ENCODE assay signal across 10 mouse cellular contexts in the genomic region with DNA sequence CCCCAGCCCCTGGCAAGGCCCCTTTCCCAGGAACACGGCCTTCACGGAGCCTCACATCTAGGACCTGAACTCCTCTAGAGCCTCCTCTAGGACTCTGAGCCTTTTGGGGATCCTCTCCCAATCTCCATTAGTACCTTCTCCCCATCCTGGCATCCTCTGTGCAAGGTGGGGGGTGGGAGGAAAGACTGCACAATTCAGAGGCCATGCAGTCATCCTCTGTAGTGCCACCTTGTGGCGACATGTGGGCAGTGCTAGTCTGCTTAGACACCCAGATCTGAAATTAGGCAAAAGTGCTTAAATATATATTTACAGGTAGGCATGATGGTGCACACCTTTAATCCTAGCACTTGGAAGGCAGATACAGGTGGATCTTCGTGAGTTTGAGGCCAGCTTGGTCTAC. TPM values are rescaled to one million over a fixed set of nuclear protein-coding genes. Genes with fewer than 3 reads are reported as not detected.
DNase-seq lines count a peak whose midpoint lies in the region; ATAC-seq and TF ChIP-seq lines count a peak whose summit lies in the region.
"Had no signal": no experiment of that assay in that cellular context is flagged by ENCODE, and none has a peak within 500 bp of the region (broad histone marks: within the 10 kb centered on the region; RNA-seq: fewer than 3 reads in every experiment).

No protein-coding gene starts in this region.

- H3K4me1 ChIP-seq in hindbrain, embryonic 10.5 days (replicated peaks) = peaks cover 39% of the 10 kb centered on the region
- peaks cover 20% of the 10 kb centered on the region for H3K4me1 ChIP-seq in hindbrain, embryonic 12.5 days
- H3K4me1 ChIP-seq in CH12.LX (ENCODE audit: control insufficient read depth in 1 of 2, insufficient read depth in 2 of 2) = no peaks in the 10 kb centered on the region
- H3K4me1 ChIP-seq in embryonic facial prominence, embryonic 14.5 days (ENCODE audit: control insufficient read depth, insufficient read depth, low read length) = no peaks in the 10 kb centered on the region
- H3K4me1 ChIP-seq in midbrain, embryonic 11.5 days (ENCODE audit: control insufficient read depth, insufficient read depth, low read length) = peaks cover 4% of the 10 kb centered on the region
- H3K4me1 ChIP-seq: lung, embryonic 15.5 days had no signal

- no peak overlapping the region for H3K4me2 ChIP-seq in hindbrain, embryonic 12.5 days (replicated peaks)
- no peak overlapping the region for H3K4me2 ChIP-seq in CH12.LX (ENCODE audit: insufficient read depth, low read depth, poor library complexity, severe bottlenecking)
- H3K4me2 ChIP-seq in embryonic facial prominence, embryonic 14.5 days (ENCODE audit: low read depth, low read length) = no peak overlapping the region
- no peak overlapping the region for H3K4me2 ChIP-seq in midbrain, embryonic 11.5 days
- H3K4me2 ChIP-seq: lung, embryonic 15.5 days had no signal

- no peak overlapping the region for H3K9ac ChIP-seq in hindbrain, embryonic 12.5 days
- H3K9ac ChIP-seq in CH12.LX (ENCODE audit: insufficient read depth, low read depth) = no peak overlapping the region
- H3K9ac ChIP-seq in embryonic facial prominence, embryonic 14.5 days (ENCODE audit: low read depth, low read length) = no peak overlapping the region
- no peak overlapping the region for H3K9ac ChIP-seq in midbrain, embryonic 11.5 days (ENCODE audit: low read length)
- H3K9ac ChIP-seq: lung, embryonic 15.5 days had no signal

- in situ Hi-C loops in CH12.LX (cut with MboI; ENCODE audit: low pct_ligation_motif_present, low pct_unique_long_range_greater_than_20kb, low sequenced_read_pairs) = loop anchor here (10.0 kb wide), 1 partner anchor 253 kb away; a partner anchor contains a TSS

- no peak; the same call in none of the 2 replicates for TF ChIP-seq RAD21 in CH12.LX (IDR thresholded peaks at IDR 0.05; ENCODE audit: low read depth, low read length)

- no peak for TF ChIP-seq POLR2A in CH12.LX (IDR thresholded peaks at IDR 0.05; ENCODE audit: low read depth, low read length)

- dilution Hi-C loops in CH12.LX (cut with MboI; ENCODE audit: extremely low pct_ligation_motif_present, extremely low pct_unique_long_range_greater_than_20kb, low sequenced_read_pairs) = no loop called here

- no peaks in the 10 kb centered on the region for H3K36me3 ChIP-seq in hindbrain, embryonic 10.5 days
- H3K36me3 ChIP-seq in hindbrain, embryonic 12.5 days = no peaks in the 10 kb centered on the region
- H3K36me3 ChIP-seq in CH12.LX (replicated peaks in 1 of 2; ENCODE audit: control insufficient read depth in 1 of 2, insufficient read depth in 1 of 2, low read length in 1 of 2) = no peaks in the 10 kb centered on the region
- H3K36me3 ChIP-seq in embryonic facial prominence, embryonic 14.5 days (ENCODE audit: control insufficient read depth, insufficient read depth, low read length) = no peaks in the 10 kb centered on the region
- H3K36me3 ChIP-seq in midbrain, embryonic 11.5 days (ENCODE audit: control insufficient read depth, insufficient read depth, low read length) = no peaks in the 10 kb centered on the region
- H3K36me3 ChIP-seq: lung, embryonic 15.5 days had no signal

- no peaks in the 10 kb centered on the region for H3K9me3 ChIP-seq in hindbrain, embryonic 10.5 days
- H3K9me3 ChIP-seq in hindbrain, embryonic 12.5 days (replicated peaks) = no peaks in the 10 kb centered on the region
- H3K9me3 ChIP-seq in CH12.LX (replicated peaks; ENCODE audit: low read length) = no peaks in the 10 kb centered on the region
- no peaks in the 10 kb centered on the region for H3K9me3 ChIP-seq in embryonic facial prominence, embryonic 14.5 days (ENCODE audit: control insufficient read depth, low read length)
- no peaks in the 10 kb centered on the region for H3K9me3 ChIP-seq in midbrain, embryonic 11.5 days (ENCODE audit: control insufficient read depth, low read length)
- H3K9me3 ChIP-seq: lung, embryonic 15.5 days had no signal

- no peak overlapping the region for H3K4me3 ChIP-seq in hindbrain, embryonic 10.5 days
- no peak overlapping the region for H3K4me3 ChIP-seq in hindbrain, embryonic 12.5 days
- no peak overlapping the region for H3K4me3 ChIP-seq in CH12.LX (replicated peaks in 1 of 3; ENCODE audit: low read depth in 2 of 3, low read length in 2 of 3, poor library complexity in 1 of 3)
- no peak overlapping the region for H3K4me3 ChIP-seq in embryonic facial prominence, embryonic 14.5 days (ENCODE audit: low read depth, low read length)
- H3K4me3 ChIP-seq in midbrain, embryonic 11.5 days (ENCODE audit: low read depth, low read length) = no peak overlapping the region
- H3K4me3 ChIP-seq: erythroblast, embryonic 14.5 days; lung, embryonic 15.5 days had no signal

- no peak for ATAC-seq in hindbrain, embryonic 12.5 days (ENCODE audit: low FRiP score)
- no peak for ATAC-seq in embryonic facial prominence, embryonic 14.5 days (ENCODE audit: low read depth)
- 0 out of 2 replicates have a peak, but pooled peaks have one; percentile 17 for ATAC-seq in midbrain, embryonic 11.5 days (ENCODE audit: low FRiP score)

- 44% methylated on average over 4 of the region's 4 CpGs for WGBS in hindbrain, embryonic 10.5 days
- WGBS in hindbrain, embryonic 12.5 days = 44% methylated on average over 4 of the region's 4 CpGs
- WGBS in embryonic facial prominence, embryonic 14.5 days = 47% methylated on average over 4 of the region's 4 CpGs
- WGBS in midbrain, embryonic 11.5 days = 47% methylated on average over 4 of the region's 4 CpGs

- DNase-seq in hindbrain, embryonic 10.5 days (ENCODE audit: low spot score) = peak; percentile 53
- peak; percentile 50 for DNase-seq in CH12.LX (ENCODE audit: extremely low read depth)
- peak; percentile 24 to 53 for DNase-seq in adrenal gland, postnatal 36 days
- peak; percentile 18 for DNase-seq in embryonic facial prominence, embryonic 14.5 days (ENCODE audit: low spot score)
- peak; percentile 59 to 64 for DNase-seq in layer of hippocampus, postnatal 14 days (ENCODE audit: low spot score in 2 of 2)
- peak; percentile 92 for DNase-seq in midbrain, embryonic 11.5 days (ENCODE audit: low spot score, missing footprints)
- DNase-seq in Muller cell, postnatal 12 days (ENCODE audit: inconsistent ontology term) = no peak

- TF ChIP-seq CTCF in CH12.LX (conservative IDR thresholded peaks at IDR 0.05 in 1 of 2, IDR thresholded peaks at IDR 0.05 in 1 of 2; ENCODE audit: low read depth in 2 of 2, low read length in 2 of 2) = peak; percentile 71 to 91

- no peak for TF ChIP-seq EP300 in CH12.LX (IDR thresholded peaks at IDR 0.05; ENCODE audit: low read length)

- no peak overlapping the region for H3K27ac ChIP-seq in hindbrain, embryonic 10.5 days
- no peak overlapping the region for H3K27ac ChIP-seq in hindbrain, embryonic 12.5 days
- H3K27ac ChIP-seq in CH12.LX (ENCODE audit: insufficient read depth, low read depth) = no peak overlapping the region
- no peak overlapping the region for H3K27ac ChIP-seq in embryonic facial prominence, embryonic 14.5 days (replicated peaks; ENCODE audit: low read depth, low read length)
- no peak overlapping the region for H3K27ac ChIP-seq in midbrain, embryonic 11.5 days (ENCODE audit: low read depth, low read length)
- H3K27ac ChIP-seq: lung, embryonic 15.5 days had no signal

- peaks cover 23% of the 10 kb centered on the region for H3K27me3 ChIP-seq in hindbrain, embryonic 10.5 days (ENCODE audit: insufficient read depth, poor library complexity, severe bottlenecking)
- peaks cover 13% of the 10 kb centered on the region for H3K27me3 ChIP-seq in hindbrain, embryonic 12.5 days
- peaks cover 87% of the 10 kb centered on the region for H3K27me3 ChIP-seq in CH12.LX (replicated peaks)
- H3K27me3 ChIP-seq in embryonic facial prominence, embryonic 14.5 days (replicated peaks; ENCODE audit: control insufficient read depth, insufficient read depth, low read length) = peaks cover 10% of the 10 kb centered on the region; the same call in 1 of the 2 replicates
- no peaks in the 10 kb centered on the region for H3K27me3 ChIP-seq in midbrain, embryonic 11.5 days (ENCODE audit: control insufficient read depth, insufficient read depth, low read length)

- H3K79me2 ChIP-seq in CH12.LX (replicated peaks; ENCODE audit: control insufficient read depth, extremely low read depth, insufficient read depth, poor library complexity, severe bottlenecking) = no peaks in the 10 kb centered on the region

TF ChIP-seq in CH12.LX, 34 proteins besides CTCF, POLR2A, EP300 and RAD21:
- TF ChIP-seq SMC3 (IDR thresholded peaks at IDR 0.05; ENCODE audit: low read depth, low read length) = peak; percentile 48
- peak; percentile 19; the same call in 1 of the 2 replicates for TF ChIP-seq NELFE (IDR thresholded peaks at IDR 0.05; ENCODE audit: low read depth, low read length)
- TF ChIP-seq UBTF (IDR thresholded peaks at IDR 0.05; ENCODE audit: low read depth, low read length) = no peak
TF ChIP-seq in CH12.LX: peak in this region for 2.

RNA-seq across cellular contexts. Expression of a gene that starts 15.0 kb away (rescaled TPM):
- 5.0 and 6.1 TPM in 2 replicates for polyA plus RNA-seq in hindbrain, embryonic 10.5 days (2016; fragmentation: Nextera tagmentation; extraction: Ambion mirVana)
- 2.3 and 3.3 TPM in 2 replicates for polyA plus RNA-seq in hindbrain, embryonic 12.5 days (2016; fragmentation: Nextera tagmentation; extraction: Ambion mirVana)
- total RNA-seq in CH12.LX (2012; rRNA removed) (not detected in 2 replicates), CH12.LX (2014; rRNA removed) (not detected in 2 replicates)
- not detected in 2 replicates for polyA plus RNA-seq in CH12.LX (2012; ENCODE audit: insufficient read length, low read depth)
- total RNA-seq in adrenal gland, postnatal 36 days (2021) = not detected
- polyA plus RNA-seq in embryonic facial prominence, embryonic 14.5 days (2014; fragmentation: Nextera tagmentation; extraction: Ambion mirVana) = 0.08 TPM in 1 of 2 replicates, not detected in the other
- total RNA-seq in layer of hippocampus, postnatal 14 days (2021) = under 1 TPM; 0.14 to 0.25 TPM
- 22.2 and 23.5 TPM in 2 replicates for polyA plus RNA-seq in midbrain, embryonic 11.5 days (2014; fragmentation: Nextera tagmentation; extraction: Ambion mirVana)
- polyA plus RNA-seq: erythroblast, embryonic 14.5 days; lung, embryonic 15.5 days had no signal
